Mouse (Mus musculus) spleen, postnatal 10 days (tissue): ENCODE measurements around the gene Hoxd8.

Experiments used
- DNase-seq, 2 experiments: peaks; one replicate each; pipeline ENCODE4 v3.0.0; 2021 to 2022; ENCODE audit warnings: low spot score in 2 of 2

Gene Hoxd8

GRCm38 (mm10) chr2:74669650-74670235 is 34.7 kb upstream of the Hoxd8 start:
- DNase-seq, result no peak

- DNase-seq, result no peak
Observed at GRCm38 (mm10) chr2:74670632-74671188, 33.7 kb upstream of the Hoxd8 start.

- DNase-seq, result no peak
Observed at GRCm38 (mm10) chr2:74671847-74672246, 32.6 kb upstream of the Hoxd8 start.

DNA sequence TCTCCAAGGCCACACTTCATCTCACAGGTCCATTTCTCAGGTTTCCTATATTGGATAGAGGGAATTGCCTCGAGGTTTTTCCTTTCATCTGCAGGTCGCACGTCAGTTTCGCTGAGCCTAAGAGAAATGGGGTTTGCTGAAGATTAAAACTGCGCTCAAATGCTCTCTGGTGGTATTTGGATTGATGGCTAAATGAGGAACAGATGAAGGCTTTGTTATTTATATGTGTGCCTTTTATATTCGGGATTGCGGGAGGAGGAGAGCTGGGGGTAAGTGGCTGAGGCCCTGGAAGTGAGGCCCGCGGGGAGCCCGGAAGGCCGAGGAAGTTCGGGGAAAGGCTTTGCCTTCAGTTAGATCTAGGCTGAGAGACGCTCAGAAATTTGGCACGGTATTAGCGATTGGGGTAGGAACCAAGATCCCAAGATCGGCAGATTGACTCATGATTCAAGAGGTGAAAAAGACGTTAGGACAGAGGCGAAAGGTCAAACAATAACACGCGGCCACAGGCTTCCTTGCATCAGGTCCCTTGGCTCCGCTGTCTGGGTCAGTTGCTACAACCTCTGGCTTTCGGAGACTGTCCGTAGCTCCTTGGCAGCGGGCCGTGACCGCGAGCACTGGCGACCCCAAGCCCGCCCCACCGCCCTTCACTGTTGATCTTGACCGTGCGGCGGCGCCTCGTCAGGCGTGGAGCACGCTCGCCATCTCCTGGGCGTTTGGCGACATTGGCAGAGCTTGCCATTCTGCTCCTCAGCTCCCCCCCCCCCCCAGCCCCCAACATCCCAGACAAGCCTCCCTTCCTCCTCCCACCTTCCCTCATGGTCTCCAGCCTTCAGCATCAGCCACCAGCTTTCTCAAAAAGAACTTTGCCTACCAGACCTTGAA is 31.7 kb upstream of the Hoxd8 start:
- peak in 1 of 2 experiments; percentile 59 for DNase-seq

GRCm38 (mm10) chr2:74673835-74674425 is 30.5 kb upstream of the Hoxd8 start:
- DNase-seq, result no peak

GRCm38 (mm10) chr2:74674881-74675665 is 29.3 kb upstream of the Hoxd8 start, which contains the start of gene Hoxd12:
TSS of gene Hoxd12 (plus strand) at chr2:74675013.
- DNase-seq, result no peak

- no peak for DNase-seq
Observed at GRCm38 (mm10) chr2:74675666-74676282, 28.6 kb upstream of the Hoxd8 start.

GRCm38 (mm10) chr2:74676376-74677052 is 27.9 kb upstream of the Hoxd8 start:
- DNase-seq, result no peak

GRCm38 (mm10) chr2:74677106-74677505 is 27.3 kb upstream of the Hoxd8 start:
- no peak for DNase-seq

DNA sequence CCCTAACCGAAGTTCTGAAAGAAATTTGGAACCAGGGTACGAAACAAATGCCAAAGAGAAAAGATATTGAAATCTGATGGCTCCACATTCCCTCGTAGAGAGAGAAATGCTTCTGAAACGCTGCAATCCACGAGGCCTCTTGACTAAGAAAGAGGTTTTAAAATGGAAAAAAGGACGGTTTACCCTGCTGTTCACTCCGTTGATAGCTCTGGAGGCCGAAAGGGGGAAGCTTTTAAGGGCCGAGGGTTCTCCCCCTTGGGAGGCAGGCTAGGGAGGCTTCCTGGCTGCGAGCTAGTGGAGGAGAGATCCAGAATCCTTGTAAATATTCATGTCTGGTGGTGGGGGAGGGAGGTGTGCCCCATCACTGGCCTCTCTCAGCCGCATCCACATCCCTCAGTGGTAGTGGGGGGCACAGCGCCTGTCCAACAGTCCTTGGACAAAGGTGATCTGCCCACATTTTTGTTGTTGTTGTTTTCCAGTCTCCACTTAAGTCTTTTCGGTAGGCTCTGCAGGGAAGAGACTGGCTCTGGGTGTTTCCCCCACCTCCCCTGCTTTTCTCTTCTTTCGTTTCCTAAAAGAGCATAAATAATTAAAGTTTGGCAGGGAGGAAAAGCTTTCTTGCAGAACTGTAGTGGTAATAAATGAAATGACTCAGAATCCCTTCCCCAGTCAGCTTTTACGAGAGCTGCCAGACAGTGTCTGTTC is 25.4 kb upstream of the Hoxd8 start, which contains the start of gene Hoxd11:
Gene Hoxd11 (plus strand): TSS at position 667 of the 705 bp plus-strand sequence.
- no peak for DNase-seq

DNA sequence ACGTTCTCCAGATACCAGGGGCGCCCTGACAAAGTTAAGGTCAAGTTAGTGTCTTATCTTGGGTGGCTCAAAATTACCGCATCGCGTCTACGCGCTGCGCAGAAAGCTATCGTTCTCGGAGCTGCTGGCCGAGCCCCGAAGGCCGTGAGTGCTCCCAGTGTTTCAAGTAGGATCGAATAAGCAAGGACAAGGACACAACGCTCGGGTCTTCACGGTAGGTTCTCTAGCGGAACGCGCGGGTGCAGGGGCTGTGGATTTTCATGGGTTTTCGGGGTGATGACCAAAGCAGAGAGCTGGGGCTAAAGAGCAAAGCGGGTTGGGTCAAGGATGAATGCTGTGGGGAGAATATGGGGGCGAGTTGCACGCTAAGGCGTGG is 24.8 kb upstream of the Hoxd8 start:
- DNase-seq, result no peak

DNA sequence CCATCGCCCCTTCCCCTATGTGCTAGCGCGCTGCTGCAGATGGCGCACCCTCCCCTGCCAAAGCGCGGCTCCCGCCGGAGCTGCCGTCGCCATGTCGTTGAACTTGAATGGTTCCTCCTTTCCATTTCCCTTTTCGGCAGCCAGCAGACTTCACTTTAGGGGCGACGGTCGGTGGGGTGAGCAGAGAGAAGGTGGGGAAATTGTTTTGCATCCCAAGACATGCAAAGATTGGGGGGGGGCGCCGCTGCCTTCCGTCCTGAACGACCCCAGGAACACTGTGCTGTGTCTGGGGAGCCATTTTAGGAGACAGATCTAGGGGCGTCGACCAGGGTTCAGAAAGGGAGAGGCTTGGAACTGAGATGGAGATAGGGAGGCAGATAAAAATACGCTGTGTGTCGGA is 24.4 kb upstream of the Hoxd8 start:
- DNase-seq, result peak in 1 of 2 experiments; percentile 15

- DNase-seq, result no peak
Observed at GRCm38 (mm10) chr2:74680561-74681398, 23.6 kb upstream of the Hoxd8 start.

GRCm38 (mm10) chr2:74681594-74682531 is 22.6 kb upstream of the Hoxd8 start:
- no peak for DNase-seq

DNA sequence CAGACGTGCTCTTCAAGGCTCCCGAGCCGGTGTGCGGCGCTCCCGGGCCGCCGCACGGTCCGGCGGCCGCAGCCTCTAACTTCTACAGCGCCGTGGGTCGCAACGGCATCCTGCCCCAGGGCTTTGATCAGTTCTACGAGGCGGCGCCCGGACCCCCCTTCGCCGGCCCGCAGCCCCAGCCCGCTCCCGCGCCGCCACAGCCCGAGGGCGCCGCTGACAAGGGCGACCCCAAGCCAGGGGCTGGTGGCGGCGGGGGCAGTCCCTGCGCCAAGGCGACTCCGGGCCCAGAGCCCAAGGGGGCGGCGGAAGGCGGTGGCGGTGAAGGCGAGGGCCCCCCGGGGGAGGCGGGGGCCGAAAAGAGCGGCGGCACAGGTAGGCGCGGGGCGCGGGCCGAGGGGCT is 21.6 kb upstream of the Hoxd8 start:
- no peak for DNase-seq

GRCm38 (mm10) chr2:74683471-74683951 is 20.9 kb upstream of the Hoxd8 start:
- no peak for DNase-seq

DNA sequence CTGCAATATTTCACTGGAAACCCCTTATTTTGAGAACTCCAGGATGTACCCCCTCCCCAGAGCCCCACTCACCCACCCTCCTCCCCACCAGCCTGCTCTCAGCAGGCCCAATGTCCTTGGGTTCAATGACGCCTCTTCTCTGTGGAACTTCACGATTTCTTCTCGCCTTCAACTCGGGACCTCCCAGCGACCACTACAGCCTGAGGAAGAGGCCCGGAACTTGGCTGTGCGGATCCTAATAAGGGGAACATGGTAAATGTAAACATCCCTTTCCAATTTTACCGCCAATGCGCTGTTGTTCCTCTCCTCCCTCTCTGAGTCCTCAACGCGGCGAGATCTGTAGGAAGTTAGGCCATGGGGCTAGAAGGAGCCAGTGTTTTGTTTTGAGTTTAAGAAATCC is 20.3 kb upstream of the Hoxd8 start:
- DNase-seq, result no peak
